Mouse (Mus musculus): Measurements from ENCODE around the gene Syn1. TPM values are rescaled to one million over a fixed set of nuclear protein-coding genes. Genes with fewer than 3 reads are reported as not detected.
A peak's percentile ranks its signal among the peaks of the same experiment; 100 is the strongest.

Syn1 gene
- polyA plus RNA-seq, 1 experiment from 2014 or later, result 15.4 TPM

DNA sequence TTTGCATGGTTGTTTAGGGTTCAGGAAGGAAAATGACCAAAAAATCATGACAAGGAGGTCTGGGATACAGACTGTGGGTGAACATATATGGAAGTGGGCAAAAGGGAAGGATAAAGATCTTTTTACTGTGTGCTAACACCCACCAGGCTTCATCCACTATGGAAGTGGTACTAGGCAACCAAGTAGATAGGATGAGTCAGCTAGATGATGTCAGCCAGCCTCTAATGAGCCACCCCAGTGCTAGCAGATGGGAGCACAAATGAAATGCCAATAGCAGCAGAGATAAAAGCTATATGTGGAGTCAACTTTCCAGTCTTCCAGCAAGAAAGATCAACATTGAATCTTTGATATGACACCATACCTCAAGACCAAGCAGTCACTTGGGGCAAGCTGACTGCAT lies 5.7 kb downstream of the Syn1 start:
- H3K4me1 ChIP-seq, result no peaks in the 10 kb centered on the region
- H3K27me3 ChIP-seq, result no peaks in the 10 kb centered on the region
- no peak for ATAC-seq (ENCODE audit: low FRiP score)
- H3K4me3 ChIP-seq (replicated peaks), result no peak overlapping the region
- no peak overlapping the region for H3K9ac ChIP-seq
- no peaks in the 10 kb centered on the region for H3K9me3 ChIP-seq
- H3K27ac ChIP-seq, result no peak overlapping the region
- no peaks in the 10 kb centered on the region for H3K36me3 ChIP-seq (replicated peaks)
- H3K4me2 ChIP-seq, result no peak overlapping the region

DNA sequence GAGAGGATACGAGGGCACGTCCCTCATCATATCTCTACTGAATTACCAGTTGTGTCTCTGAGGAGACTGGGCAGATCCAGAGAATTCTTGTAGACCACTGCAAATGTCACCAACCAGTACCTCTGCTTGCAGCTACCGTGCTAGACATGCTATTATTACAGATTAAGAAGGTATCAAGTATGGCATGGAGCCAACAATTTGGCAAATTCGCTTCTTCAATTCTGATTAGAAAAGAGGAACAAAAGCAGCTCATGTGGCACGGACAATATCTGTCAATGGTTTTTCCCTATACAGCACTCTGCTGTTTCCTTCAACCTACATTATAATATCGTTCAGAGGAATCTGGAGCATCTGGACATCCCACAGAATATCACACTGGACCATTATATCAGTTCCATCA lies 7.1 kb downstream of the Syn1 start:
- Histone ChIP-seq H3K4me2 (no peak overlapping the region), H3K27ac (no peak overlapping the region), H3K4me3 (replicated peaks) (no peak overlapping the region), H3K4me1 (no peaks in the 10 kb centered on the region), H3K9me3 (no peaks in the 10 kb centered on the region), H3K36me3 (replicated peaks) (no peaks in the 10 kb centered on the region; the same call in 1 of the 2 replicates), H3K27me3 (no peaks in the 10 kb centered on the region), H3K9ac (no peak overlapping the region)
- 83% methylated on average over 6 of the region's 6 CpGs for WGBS
- ATAC-seq (ENCODE audit: low FRiP score), result no peak

DNA sequence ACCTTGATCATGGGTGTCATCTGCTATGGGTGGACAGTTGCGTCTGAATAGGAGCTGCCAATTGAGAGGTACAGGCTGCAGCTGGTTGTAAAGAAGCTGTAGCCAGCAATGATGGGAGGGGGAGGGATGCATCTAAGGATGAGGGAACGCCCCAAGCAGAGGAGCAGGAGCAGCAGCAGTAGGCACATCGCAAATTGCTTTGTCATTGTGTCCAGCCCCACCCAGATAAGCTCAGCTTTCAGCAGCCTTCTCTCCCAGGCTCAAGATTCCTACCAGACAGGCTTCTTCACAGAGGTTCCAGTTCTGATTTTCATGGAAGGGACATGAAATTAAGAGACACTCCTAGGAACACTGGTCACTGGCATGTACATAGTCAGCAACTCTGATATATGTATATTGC lies 10.7 kb downstream of the Syn1 start:
- no peaks in the 10 kb centered on the region for H3K27me3 ChIP-seq
- H3K9me3 ChIP-seq, result no peaks in the 10 kb centered on the region
- no peak overlapping the region for H3K27ac ChIP-seq
- no peak overlapping the region for H3K4me2 ChIP-seq
- ATAC-seq (ENCODE audit: low FRiP score), result no peak
- no peak overlapping the region for H3K9ac ChIP-seq
- no peak overlapping the region for H3K4me3 ChIP-seq (replicated peaks)
- H3K36me3 ChIP-seq (replicated peaks), result no peaks in the 10 kb centered on the region; the same call in 1 of the 2 replicates
- WGBS, result 55% methylated on average over 3 of the region's 3 CpGs
- no peaks in the 10 kb centered on the region for H3K4me1 ChIP-seq

DNA sequence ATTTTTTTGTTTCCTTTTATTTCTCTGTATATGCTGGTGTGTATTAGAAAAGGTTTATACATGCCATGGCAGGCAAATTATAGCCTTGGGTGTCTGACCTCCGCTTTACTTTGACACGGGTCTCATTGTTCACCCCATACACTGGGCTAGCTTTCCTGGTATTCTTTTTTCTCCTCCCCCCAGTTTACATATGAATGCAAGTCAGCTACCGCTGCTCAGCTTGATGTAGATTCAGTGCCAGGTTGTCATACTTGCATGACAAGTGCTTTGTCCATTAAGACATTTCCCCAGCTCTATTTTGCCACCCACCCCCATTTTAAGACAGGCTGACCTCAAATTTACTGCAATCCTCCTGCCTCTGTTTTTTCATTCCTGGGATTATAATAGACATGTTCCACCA lies 45.6 kb downstream of the Syn1 start:
- 14% methylated on average over 3 of the region's 3 CpGs for WGBS
- Histone ChIP-seq H3K4me2 (no peak overlapping the region), H3K4me3 (replicated peaks) (no peak overlapping the region), H3K4me1 (peaks cover 4% of the 10 kb centered on the region; the same call in 1 of the 2 replicates), H3K9ac (no peak overlapping the region), H3K27me3 (no peaks in the 10 kb centered on the region), H3K9me3 (no peaks in the 10 kb centered on the region), H3K36me3 (replicated peaks) (no peaks in the 10 kb centered on the region), H3K27ac (no peak overlapping the region)
- no peak for ATAC-seq (ENCODE audit: low FRiP score)

DNA sequence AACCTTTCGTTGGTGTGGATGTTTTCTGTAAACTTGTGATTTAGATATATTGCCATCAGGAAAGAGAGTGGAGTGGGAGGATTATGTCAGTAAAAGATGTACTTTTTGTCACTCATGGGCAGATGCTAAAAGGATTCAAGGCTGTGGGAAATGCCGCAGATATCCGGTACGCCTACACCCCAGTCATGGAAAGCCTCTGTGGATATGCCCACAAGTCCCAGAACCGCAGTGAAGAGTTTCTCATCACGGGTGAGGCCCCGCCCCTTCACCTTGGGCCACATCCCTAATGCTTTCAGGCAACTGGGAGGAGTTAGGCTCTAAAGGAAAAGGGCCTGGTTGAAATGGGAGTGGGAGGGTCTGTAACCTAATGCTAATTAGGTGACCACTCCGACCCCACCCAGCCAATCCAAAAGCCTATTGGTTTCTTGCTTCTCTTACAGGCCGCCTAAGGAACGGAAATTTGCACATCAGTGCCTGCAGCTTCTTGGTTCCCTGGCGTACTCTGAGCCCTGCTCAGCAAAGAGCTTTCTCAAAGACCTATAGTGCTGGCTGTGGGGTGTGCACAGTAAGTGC lies 47.8 kb downstream of the Syn1 start:
- no peak overlapping the region for H3K4me3 ChIP-seq (replicated peaks)
- no peak for ATAC-seq (ENCODE audit: low FRiP score)
- no peaks in the 10 kb centered on the region for H3K36me3 ChIP-seq (replicated peaks)
- no peak overlapping the region for H3K27ac ChIP-seq
- no peak overlapping the region for H3K9ac ChIP-seq
- 39% methylated on average over 11 of the region's 11 CpGs for WGBS
- no peaks in the 10 kb centered on the region for H3K9me3 ChIP-seq
- H3K4me2 ChIP-seq, result no peak overlapping the region
- no peaks in the 10 kb centered on the region for H3K27me3 ChIP-seq
- H3K4me1 ChIP-seq, result peaks cover 4% of the 10 kb centered on the region; the same call in 1 of the 2 replicates

DNA sequence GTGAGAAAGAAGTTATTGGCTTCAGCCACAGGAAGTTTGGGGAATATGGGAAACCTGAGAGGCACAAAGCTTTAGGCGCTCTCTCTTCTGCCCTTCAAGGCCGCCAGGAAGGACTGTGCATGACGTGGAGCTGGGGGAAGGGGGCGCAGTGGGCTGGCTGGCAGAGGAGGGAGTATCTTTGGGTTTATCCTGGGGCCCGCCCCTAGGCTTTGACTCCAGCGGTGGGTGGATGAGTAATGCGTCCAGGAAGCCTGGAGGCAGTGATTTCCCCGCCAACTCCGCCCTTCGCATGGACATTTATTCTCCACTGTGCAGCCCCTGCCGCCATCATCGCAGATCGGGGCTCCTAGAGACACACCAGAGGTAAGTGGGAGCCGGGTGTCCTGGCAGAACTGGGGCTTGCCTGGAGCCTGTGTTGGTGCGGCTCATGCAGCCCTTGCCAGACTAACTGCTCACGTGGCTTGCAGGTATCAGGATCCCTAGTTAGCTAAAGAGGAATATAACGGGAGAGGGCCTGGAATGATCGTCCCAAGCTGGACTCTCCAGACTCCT lies 50.8 kb downstream of the Syn1 start, which contains the start of gene Timp1:
Gene Timp1, plus strand, starts transcription at position 205 of the 552 bp plus-strand sequence.
- H3K36me3 ChIP-seq (replicated peaks), result no peaks in the 10 kb centered on the region
- WGBS, result 24% methylated on average over 18 of the region's 18 CpGs
- no peaks in the 10 kb centered on the region for H3K27me3 ChIP-seq
- H3K9ac ChIP-seq, result no peak within 1 kb of the TSS
- ATAC-seq (ENCODE audit: low FRiP score), result 0 out of 2 replicates have a peak, but pooled peaks have one; percentile 20
- H3K4me3 ChIP-seq (replicated peaks), result 0 out of 2 replicates have a peak within 1 kb of the TSS, but pooled peaks have one; percentile 5
- peaks cover 4% of the 10 kb centered on the region; the same call in 1 of the 2 replicates for H3K4me1 ChIP-seq
- peak within 1 kb of the TSS; percentile 31; the same call in 1 of the 2 replicates for H3K4me2 ChIP-seq
- H3K27ac ChIP-seq, result no peak within 1 kb of the TSS
- no peaks in the 10 kb centered on the region for H3K9me3 ChIP-seq

DNA sequence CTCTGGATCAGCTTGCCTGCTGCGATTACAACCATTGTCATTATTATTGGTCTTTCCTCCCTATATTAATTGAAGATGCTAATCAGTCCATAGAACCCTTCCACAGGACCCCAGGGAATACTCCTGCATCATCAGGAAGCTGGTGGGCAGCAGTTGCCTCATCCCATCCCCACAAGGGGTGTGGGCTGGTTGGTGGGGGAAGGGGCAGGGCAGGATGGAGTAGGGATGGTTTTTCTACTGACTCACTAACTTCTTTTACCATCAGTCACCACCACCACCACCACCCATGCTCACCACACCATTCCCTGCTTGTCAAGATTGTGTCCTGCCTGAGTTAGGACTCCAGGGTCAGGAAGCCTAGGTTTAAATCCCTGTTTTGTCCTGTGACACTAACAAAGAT lies 51.6 kb downstream of the Syn1 start:
- no peaks in the 10 kb centered on the region for H3K27me3 ChIP-seq
- H3K4me1 ChIP-seq, result peaks cover 4% of the 10 kb centered on the region; the same call in 1 of the 2 replicates
- no peaks in the 10 kb centered on the region for H3K9me3 ChIP-seq
- 85% methylated on average over 1 of the region's 1 CpGs for WGBS
- no peak for ATAC-seq (ENCODE audit: low FRiP score)
- no peak overlapping the region for H3K4me3 ChIP-seq (replicated peaks)
- no peak overlapping the region for H3K9ac ChIP-seq
- H3K36me3 ChIP-seq (replicated peaks), result no peaks in the 10 kb centered on the region
- no peak overlapping the region for H3K4me2 ChIP-seq
- H3K27ac ChIP-seq, result no peak overlapping the region

DNA sequence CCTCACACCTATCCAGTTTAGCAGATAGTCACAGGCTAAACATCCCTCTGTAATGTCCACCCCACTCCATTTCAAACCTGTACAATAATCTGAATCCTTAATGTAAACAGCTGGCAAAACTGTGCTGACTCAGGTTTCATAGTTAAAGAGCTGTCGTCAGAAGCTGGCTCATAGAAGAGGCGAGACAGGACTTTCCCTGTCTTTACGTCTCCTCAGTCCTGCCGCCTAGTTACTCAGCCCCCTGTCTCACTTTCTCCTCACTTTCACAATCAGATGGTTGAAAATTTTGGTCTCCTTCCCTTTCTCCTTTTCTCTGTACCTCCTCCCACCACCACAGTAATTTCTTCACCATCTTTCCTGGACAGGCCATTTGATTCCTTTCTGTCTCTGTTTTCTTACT lies 52.7 kb downstream of the Syn1 start:
- H3K9ac ChIP-seq, result no peak overlapping the region
- ATAC-seq (ENCODE audit: low FRiP score), result no peak
- H3K36me3 ChIP-seq (replicated peaks), result no peaks in the 10 kb centered on the region
- H3K4me1 ChIP-seq, result peaks cover under 1% of the 10 kb centered on the region; the same call in 1 of the 2 replicates
- H3K4me3 ChIP-seq (replicated peaks), result no peak overlapping the region
- H3K27ac ChIP-seq, result no peak overlapping the region
- no peak overlapping the region for H3K4me2 ChIP-seq
- H3K9me3 ChIP-seq, result no peaks in the 10 kb centered on the region
- H3K27me3 ChIP-seq, result no peaks in the 10 kb centered on the region
- 82% methylated on average over 4 of the region's 4 CpGs for WGBS

DNA sequence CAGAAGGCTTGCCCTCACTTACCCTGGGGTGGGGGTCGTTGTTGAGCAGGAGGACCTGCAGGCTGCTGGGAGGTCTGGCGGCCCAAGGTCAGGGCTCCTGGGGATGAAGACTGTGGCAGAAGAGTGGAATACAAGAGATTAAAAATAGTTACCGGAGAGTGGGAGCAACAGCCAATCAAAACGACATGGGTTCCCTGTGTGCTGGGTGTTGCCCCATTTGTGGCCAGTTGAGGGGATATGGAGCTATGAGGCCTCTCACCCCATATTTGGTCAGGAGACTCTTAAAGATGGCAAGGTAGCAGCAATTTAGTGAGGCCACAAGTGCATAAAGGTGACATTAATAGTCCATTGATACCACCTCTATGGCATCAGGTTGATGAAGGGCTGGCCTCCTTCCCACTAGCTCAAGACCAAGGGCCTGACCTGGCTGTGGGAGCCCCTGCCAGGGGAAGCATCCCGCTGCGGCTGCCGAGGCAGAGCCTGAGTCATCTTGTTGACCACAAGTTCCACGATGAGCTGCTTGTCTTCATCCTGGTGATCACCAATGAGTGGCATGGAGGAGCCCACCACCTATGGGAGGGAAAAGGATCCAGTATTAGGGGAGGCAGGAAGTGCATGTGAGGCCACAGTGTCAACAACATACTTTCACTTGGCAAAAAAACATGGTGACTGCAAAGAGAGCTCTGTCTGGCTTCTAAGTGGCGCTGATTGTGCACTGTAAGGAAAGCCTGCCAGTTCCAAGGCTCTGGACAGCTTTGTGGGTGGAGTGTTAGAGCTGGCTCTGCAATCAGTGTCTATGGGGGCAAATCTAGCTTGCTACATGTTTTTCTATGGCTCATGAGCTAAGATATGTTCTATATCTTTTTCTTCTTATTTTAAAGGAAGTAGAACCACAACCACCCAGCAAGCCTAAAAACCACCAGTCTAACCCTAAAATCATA lies 57.4 kb downstream of the Syn1 start:
- no peak overlapping the region for H3K4me2 ChIP-seq
- no peaks in the 10 kb centered on the region for H3K4me1 ChIP-seq
- no peak overlapping the region for H3K27ac ChIP-seq
- ATAC-seq (ENCODE audit: low FRiP score), result no peak
- 83% methylated on average over 9 of the region's 9 CpGs for WGBS
- no peak overlapping the region for H3K4me3 ChIP-seq (replicated peaks)
- H3K9me3 ChIP-seq, result 0 out of 2 replicates have a peak, but pooled peaks cover 4% of the 10 kb centered on the region
- 0 out of 2 replicates have a peak, but pooled peaks cover 3% of the 10 kb centered on the region for H3K36me3 ChIP-seq (replicated peaks)
- no peak overlapping the region for H3K9ac ChIP-seq
- no peaks in the 10 kb centered on the region for H3K27me3 ChIP-seq

DNA sequence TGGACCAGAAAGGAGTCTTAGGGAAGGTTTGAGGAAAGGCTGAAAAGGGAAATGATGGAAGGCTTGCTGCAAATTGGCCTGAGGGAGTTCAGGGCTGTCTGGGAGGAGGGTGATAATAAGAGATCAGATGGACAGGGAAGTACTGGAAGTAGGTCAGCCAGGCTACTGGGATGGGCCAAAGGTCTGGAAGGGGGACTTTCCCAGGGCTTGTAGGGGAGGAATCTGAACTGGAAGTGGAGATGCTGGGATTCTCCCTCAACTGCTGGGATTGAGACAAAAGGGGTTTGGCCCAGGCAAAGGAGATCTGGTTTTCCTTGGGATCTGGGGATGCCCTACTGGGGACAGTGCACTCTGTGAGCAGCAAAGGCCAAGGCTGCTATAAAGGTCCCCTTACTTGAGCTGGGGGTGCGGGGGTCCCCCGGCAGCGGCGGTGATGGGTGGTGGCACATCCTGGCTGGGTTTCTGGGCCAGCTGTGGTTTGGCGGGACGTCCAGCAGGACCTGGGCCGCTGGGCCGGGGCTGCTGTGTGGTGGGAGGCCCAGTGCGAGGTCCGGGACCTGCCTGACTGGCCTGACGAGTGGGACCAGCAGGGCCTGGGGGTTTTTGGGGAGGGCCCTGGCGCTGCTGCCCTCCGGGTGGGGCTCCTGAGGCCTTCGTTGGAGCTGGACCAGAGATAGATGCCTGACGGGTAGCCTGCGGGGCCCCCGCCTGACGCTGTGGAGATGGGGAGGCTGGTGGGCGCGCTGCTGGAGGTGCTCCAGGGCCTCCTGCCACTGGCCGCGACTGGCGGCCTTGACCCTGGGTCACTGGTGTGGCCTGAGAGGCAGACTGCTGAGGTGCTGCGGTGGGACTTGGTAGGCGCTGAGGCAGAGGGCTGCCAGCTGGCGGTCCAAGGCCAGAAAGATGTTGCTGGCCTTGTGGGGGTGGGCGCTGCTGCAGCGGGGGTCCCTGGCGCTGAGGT lies 58.4 kb downstream of the Syn1 start:
- WGBS, result 53% methylated on average over 24 of the region's 29 CpGs
- Histone ChIP-seq H3K36me3 (replicated peaks) (peaks cover 8% of the 10 kb centered on the region; the same call in 1 of the 2 replicates), H3K27ac (no peak overlapping the region), H3K9ac (no peak overlapping the region), H3K4me3 (replicated peaks) (no peak overlapping the region), H3K4me1 (no peaks in the 10 kb centered on the region), H3K9me3 (0 out of 2 replicates have a peak, but pooled peaks cover 4% of the 10 kb centered on the region), H3K27me3 (no peaks in the 10 kb centered on the region), H3K4me2 (no peak overlapping the region)
- ATAC-seq (ENCODE audit: low FRiP score), result peak; percentile 17; the same call in 1 of the 2 replicates

DNA sequence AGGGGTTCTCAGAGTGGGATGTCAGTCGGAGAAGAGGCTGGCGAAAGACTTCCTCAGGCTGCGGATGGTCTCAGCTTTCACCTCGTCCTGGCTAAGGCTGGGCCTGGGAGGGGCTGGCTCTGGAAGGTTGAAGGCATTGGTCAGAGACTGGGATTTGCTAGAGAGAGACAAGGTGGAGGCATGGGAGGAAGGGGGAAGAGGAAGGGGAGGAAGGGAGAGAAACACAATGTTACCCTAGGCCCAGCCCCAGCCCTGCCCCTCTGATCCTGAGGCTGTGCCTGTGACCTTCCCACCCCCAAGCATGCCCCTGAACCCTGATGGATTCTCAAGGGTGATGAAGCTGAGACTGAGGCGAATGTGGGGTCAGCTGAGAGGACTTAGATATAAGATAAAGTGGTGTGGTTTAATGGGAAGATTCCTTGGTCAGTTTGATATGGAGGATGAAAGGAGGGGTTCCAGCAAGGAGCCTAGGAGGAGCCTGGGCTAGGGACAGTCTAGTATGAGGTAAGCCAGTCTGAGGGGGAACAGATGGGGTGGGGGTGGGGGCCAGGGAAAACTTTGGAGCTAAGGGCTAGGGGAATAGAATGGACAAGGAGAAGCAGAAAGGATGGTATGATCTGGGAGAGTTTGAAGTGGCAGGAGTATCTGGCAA lies 59.2 kb downstream of the Syn1 start:
- 39% methylated on average over 5 of the region's 5 CpGs for WGBS
- Histone ChIP-seq H3K27ac (no peak overlapping the region), H3K4me1 (no peaks in the 10 kb centered on the region), H3K36me3 (replicated peaks) (peaks cover 9% of the 10 kb centered on the region; the same call in 1 of the 2 replicates), H3K4me3 (replicated peaks) (no peak overlapping the region), H3K9ac (no peak overlapping the region), H3K9me3 (0 out of 2 replicates have a peak, but pooled peaks cover 4% of the 10 kb centered on the region), H3K27me3 (no peaks in the 10 kb centered on the region), H3K4me2 (no peak overlapping the region)
- no peak for ATAC-seq (ENCODE audit: low FRiP score)
